Mouse (Mus musculus) brain, embryonic 14.5 days (tissue): ENCODE results near the gene Spdye4c. TPM values are rescaled to one million over a fixed set of nuclear protein-coding genes. Genes with fewer than 3 reads are reported as not detected.

Experiments used
- DNase-seq: peaks from one replicate; pipeline ENCODE4 v3.0.0-alpha.2; 2011; ENCODE audit warnings: low read depth
- CTCF ChIP-seq: fragments of 200-500 bp; IDR thresholded peaks from 2 replicates; pipeline ENCODE4 v1.5.1; 2012; ENCODE audit warnings: inconsistent platforms, mild to moderate bottlenecking, moderate library complexity, borderline replicate concordance; ENCODE audit not compliant: insufficient read depth, insufficient read length; ENCODE audit errors: extremely low read depth
- POLR2A ChIP-seq: fragments of 200-500 bp; IDR thresholded peaks from 2 replicates; pipeline ENCODE4 v1.6.1; 2012; ENCODE audit warnings: mild to moderate bottlenecking, inconsistent platforms, borderline replicate concordance; ENCODE audit not compliant: poor library complexity, insufficient read depth, insufficient read length, severe bottlenecking; ENCODE audit errors: extremely low read depth
- polyA plus RNA-seq: library from polyadenylated mRNA; depleted of rRNA; stranded (reverse); fragments of >200 nt; gene quantifications from 2 replicates; pipeline ENCODE4 v1.2.3, GENCODE M21; 2012; rRNA removed

Spdye4c gene
- polyA plus RNA-seq, 1 experiment = not detected

DNA sequence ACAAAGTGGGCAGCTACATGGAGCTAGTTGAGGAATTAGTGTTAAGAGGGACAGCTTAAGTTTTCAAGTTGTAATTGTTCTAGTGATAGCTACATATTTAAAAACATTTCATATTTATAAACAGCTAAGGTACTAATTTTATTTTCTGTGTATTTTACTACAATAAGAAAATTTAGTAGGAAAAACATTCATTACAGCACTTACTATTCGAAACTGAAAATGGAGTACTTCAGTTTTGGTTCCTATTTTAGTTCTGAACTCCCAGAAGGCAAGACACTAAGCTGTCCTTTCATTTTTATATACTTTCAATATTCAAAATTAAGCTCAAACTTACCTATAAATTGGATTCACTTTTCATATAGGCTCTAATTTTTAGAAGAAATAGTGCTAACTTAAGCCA, 29.6 kb downstream of the Spdye4c start:
- TF ChIP-seq POLR2A (no peak), CTCF (no peak)
- no peak for DNase-seq

Other genes with a start within 250 kb of the Spdye4c start
- 52.1 and 63.7 TPM in 2 replicates for gene Anapc1, start 96.2 kb downstream of the Spdye4c start, polyA plus RNA-seq
- 0.73 and 1.7 TPM in 2 replicates for gene Mertk, start 107.7 kb downstream of the Spdye4c start, polyA plus RNA-seq
- gene Tmem87b, start 226.9 kb downstream of the Spdye4c start, polyA plus RNA-seq = 26.6 and 28.3 TPM in 2 replicates